Mouse (Mus musculus) testis, adult 2 months (tissue): ENCODE data around the gene Olfr168.

Source experiments
- CTCF ChIP-seq: fragments of 200-500 bp; IDR thresholded peaks from 2 replicates; pipeline ENCODE4 v1.5.1; 2012; ENCODE audit warnings: low read depth, mild to moderate bottlenecking, inconsistent platforms, low read length, moderate library complexity; ENCODE audit not compliant: control insufficient read depth, insufficient read depth, insufficient replicate concordance
- POLR2A ChIP-seq: fragments of 200-500 bp; IDR thresholded peaks from 2 replicates; pipeline ENCODE4 v1.6.1; 2012; ENCODE audit warnings: low read depth, mild to moderate bottlenecking, inconsistent platforms, low read length, moderate library complexity; ENCODE audit not compliant: control insufficient read depth

DNA sequence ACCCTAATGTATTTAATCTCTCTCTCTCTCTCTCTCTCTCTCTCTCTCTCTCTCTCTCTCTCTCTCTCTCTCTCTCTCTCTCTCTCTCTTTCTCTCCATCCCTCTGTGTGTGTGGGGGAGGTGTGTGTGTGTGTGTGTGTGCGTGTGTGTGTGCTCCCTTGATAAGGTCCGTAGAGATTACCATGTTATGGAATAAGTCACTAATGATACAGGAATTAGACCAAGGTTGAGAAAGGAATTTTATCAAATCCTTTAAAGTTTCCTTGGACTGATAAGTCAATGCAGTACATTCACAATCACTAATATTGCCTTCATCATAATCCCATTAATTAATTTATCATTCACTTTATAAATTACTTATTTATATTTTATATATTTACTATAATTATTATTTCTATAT, 13.2 kb downstream of the Olfr168 start, which contains the start of gene Olfr167:
- TF ChIP-seq CTCF = no peak
- TF ChIP-seq POLR2A = no peak
